Mouse (Mus musculus): Measurements from ENCODE around the gene Dnah6.
A peak's percentile ranks its signal among the peaks of the same experiment; 100 is the strongest.

Dnah6 gene

DNA sequence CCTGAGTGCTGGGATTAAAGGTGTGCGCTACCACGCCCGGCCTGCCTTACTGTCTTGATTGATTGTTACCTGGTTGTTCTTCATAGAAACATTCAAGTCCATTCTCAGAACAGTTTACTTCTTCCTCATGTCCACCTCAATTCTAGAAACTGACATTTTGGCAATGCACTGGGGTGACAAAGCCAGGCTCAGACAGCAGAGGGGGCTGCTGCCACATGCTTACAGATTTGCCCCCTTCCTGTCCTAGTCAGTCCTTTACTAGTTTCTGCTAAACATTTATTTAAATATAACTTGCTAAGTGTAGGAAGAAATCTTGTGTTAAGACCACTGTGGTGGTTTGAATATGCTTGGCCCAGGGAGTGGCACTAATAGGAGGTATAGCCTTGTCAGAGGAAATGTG is 192.6 kb downstream of the Dnah6 start:
- no peak for DNase-seq (ENCODE audit: low spot score)

DNA sequence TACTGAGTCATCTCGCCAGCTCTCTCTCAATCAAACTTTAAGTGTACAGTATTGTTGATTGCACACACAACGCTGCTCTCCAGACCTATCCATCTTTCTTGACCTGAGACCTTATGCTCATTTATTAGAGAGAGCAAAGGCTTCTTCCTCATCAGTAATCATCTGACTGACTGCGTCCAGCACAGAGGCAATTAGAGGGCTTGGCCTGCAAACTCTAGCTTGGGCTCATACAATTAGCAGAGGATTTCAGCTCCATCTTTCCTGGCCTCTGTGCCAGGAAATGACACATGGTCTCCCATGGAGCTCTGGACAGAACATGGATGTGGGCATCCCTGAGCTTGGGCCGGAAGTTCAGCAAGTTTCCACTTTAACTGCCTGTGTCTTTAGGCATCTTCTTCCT is 193.6 kb downstream of the Dnah6 start:
- DNase-seq (ENCODE audit: low spot score), result no peak

DNA sequence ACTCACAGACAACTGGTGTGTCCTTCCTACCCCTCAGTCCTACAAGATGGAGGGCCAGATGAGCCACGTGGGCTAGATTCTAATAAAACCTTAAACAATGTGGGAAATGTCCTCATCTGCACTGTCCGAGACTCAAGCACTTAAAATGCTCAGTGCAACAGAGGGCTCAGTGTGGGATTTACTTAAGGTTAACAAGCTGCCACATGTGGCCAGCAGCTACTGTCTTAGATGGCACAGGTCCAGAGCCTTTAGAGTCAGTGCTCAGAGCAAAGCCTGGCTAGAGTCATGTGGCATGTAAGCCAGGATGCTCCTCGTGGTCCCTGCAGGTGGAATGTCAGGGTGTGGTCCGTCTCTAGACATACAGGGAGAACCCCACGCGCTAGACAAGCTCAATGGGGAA is 194.6 kb downstream of the Dnah6 start:
- no peak for DNase-seq (ENCODE audit: low spot score)

DNA sequence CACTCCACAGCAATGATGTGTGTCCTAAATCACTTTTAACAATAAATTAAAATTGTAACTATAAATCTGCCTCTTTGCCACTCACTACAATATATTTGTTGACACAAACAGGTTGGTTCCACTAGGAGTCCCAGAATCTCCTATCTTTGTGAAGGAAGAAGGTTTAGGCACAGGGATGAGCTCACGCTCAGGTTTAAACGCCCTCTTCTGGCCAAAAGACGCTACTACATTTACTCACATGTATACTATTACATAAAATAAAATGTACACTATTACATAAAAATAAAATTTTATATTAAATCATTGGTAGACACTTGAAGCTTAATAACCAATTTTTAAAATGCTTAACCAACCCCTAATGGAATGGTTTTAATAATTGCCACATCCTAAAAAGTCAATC is 201.4 kb downstream of the Dnah6 start:
- DNase-seq (ENCODE audit: low spot score), result no peak

DNA sequence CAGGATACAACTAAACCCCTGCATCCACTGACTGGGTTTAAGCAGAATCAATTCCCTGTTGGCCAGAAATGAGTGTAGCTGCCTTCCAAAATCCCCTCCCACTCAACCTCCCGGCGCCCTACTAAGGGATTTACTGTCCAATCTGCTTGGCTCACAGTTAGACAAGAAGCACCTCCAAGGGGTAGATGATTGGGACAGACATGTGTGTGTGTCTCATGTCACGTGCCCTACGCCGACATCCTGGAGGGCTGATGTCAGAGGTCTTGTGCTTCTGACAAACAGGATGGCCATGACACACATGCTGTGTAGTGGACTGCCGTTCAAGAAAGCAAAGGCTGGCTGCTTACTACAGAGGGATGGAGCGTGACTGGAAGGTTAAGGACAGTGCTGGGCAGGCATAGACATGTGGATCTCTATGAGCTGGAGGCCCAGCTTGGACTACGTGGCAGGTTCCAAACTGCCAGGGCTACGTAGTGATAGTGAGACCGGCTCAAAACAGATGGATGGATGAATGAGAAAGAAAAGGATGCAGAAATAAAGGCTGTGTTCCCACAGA is 202.6 kb downstream of the Dnah6 start:
- no peak for DNase-seq (ENCODE audit: low spot score)

DNA sequence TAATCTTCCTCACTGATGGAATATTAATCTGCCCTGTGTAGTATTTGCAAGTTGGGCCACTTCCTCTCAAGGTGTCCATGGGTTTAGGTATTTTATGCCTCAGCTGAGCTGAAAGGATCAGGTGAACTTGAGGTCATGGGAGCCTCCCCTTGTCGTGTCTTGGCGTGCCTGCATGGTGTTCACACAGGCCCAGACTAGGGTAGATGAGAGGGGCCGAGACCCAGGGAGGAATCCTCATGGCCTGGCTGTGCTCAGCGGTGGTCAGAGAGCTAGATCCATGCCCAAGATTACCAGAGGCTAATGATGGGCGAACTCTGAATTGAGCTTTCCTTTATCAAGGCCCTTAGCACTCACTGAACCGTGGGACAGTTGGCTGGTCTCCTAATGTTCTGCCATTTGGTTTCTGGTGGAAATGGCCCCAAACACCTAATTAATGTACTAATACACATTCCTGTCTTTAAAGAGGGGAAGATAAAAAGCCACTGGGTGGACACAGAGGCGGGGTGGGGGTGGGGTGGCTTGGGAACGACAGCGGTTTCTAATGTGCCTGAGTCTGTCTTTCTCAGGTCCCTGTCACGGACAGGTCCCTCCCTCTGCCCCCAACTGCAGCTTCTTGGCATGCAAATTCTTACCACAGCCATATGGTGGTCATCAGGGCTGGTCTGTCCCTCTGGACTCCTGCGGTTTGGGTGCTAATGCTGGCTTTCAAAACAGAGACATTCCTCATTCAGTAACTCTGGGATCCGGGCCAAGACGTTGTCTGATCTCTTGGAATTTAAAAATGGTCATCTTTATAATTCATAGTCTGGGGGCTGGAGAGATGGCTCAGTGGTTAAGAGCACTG is 206.9 kb downstream of the Dnah6 start:
- no peak for DNase-seq (ENCODE audit: low spot score)

DNA sequence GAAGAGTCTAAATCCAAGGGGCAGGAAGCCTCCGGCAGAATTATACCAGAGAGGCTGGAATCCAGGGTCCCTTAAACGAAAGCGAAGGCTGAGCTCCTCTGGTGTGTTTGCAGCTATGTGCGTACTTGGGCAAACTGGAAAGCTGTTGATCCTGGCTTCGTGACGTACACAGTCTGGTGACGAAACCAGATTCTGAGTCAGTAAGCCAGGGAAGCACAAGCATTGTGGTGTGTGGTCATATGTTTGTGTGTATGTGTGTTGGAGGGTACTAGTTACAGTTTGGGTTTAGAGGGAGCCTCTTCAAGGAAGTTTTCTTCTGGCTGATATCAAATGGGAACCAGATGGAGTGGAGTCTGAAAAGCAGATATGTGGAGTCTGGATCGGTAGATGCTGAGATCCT is 208.5 kb downstream of the Dnah6 start:
- DNase-seq (ENCODE audit: low spot score), result no peak

DNA sequence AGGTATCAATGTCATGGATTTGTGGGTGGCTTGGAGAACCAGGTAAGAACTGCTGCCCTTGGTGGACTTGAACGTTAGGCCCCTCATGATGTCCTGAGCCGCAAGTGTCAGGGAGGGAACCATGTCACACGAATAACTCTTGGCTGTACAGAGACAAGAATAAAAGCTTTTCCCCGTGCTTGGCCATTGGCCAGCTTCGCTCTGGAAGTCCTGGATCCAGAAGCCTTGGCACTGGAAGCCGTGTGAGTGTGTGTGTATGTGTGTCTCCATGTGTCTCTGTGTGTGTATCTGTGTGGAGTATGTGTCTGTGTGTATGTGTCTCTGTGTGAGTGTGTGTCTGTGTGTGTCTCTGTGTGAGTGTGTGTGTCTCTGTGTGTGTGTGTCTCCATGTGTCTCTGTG is 209.6 kb downstream of the Dnah6 start:
- DNase-seq (ENCODE audit: low spot score), result no peak

DNA sequence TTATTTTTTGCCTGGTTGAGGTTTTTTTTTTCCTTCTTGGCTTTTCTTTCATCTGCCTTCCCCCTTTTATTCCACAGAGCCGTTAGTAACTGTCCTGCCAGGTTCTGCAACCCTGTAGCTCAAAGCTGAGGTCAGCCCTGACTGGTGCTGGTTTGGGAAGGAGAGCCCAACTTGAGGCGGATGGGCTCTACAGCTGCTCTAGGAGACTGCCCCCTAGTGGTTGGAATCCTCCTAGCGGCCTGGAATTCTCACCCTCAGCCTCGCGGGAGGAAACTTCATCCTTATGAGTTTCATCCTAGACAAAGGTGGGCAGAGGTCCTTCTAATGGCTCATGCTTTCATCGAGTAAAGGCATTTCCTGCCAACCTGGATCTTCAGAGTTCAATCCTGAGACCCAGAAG is 211.4 kb downstream of the Dnah6 start:
- DNase-seq (ENCODE audit: low spot score), result peak; percentile 29

DNA sequence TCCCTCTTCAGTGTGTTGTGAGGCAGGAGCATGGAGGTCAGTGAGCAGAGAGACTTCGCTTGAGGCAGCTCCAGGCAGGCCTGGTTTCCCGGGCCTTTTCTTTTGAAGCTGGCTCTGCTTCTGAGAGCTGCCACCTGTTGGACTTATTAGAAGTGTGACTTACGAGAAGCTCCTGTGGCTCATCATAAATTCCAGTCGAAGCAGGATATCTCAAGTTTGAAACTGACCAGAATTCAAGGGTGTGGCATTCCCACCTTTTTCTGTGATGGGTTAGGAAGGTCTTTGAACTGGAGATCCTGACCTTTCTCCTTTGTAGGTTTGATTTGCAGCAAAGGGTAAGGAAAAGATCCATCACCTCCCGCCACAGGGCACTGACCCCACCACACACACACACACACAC is 217.8 kb downstream of the Dnah6 start:
- no peak for DNase-seq (ENCODE audit: low spot score)

DNA sequence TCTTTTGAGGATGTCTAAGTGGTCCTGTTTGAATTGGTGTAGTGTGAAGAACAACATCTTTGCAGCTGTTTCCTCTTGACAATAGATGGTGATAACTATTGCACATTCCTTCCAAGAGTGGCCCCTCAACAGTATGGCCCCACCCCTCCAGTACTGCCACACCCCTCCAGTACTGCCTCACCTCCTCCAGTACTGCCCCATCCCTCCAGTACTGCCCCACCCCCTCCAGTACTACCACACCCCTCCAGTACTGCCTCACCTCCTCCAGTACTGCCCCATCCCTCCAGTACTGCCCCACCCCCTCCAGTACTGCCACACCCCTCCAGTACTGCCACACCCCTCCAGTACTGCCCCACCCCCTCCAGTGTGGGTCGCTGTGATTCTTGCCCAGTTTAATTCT is 219.1 kb downstream of the Dnah6 start:
- no peak for DNase-seq (ENCODE audit: low spot score)

DNA sequence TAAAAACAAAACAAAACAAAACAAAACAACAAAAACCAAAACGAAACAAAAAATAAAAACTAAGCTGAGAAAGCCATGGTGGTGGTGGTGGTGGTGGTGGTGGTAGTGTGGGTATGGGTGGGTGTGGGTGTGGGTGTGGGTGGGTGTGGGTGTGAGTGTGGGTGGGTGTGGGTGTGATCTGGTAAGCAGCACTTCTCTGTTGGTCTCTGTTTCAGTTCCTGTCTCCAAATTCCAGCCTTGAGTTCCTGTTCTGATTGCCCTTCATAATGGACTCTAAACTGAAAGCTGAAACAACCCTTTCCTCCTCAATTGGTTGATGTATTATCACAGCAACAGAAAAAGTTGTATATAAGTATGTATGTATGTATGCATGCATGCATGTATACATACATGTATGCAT is 222.6 kb downstream of the Dnah6 start:
- no peak for DNase-seq (ENCODE audit: low spot score)

DNA sequence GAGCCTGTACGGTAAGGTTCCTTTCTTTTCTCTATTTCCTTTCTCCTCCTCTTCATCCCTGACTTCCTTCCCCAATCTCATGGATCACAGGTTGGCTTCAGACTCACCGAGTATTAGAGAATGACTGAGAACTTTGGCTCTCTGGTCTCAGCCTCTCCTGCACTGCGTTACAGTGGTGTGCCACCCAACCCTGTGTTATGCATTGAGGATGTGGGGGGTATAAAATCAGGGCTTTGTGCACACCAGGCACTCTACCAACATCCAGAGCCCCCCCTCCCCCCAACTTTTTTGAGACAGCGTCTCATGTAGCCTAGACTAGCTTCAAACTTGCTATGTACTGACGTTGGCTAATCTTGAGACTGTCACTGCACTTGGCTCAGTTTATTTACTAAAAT is 227.8 kb downstream of the Dnah6 start:
- no peak for DNase-seq (ENCODE audit: low spot score)

DNA sequence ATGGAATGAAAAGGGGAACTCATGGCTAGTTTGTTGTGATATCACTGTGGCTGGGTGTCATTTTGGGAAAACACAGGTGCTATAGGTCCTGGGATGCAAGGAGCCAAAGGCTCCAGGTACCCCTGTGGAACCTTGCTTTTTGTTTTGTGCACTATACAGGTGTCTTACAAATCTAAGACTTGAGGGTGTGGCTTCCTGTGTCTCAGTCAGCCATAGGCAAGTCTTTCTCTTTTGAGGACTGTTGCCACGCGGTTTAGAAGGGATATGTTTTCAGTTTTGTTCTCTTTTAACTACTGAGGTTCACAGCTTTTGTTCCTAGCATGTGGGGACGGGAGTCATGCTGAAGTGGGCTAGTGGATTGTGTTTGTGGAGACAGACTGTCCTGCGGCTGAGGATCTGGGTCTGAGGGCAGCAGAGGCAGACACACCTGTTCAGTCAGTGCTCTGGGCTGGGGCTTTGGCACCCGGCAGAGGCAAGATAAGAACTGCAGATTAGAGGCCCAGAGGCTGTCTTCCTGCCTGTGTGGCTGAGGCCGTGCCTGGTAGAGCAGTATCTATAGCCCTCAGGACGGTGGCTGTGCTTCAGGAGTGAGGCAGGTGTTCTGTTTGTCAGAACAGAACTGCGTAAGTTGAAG is 228.3 kb downstream of the Dnah6 start:
- peak; percentile 7 for DNase-seq (ENCODE audit: low spot score)

DNA sequence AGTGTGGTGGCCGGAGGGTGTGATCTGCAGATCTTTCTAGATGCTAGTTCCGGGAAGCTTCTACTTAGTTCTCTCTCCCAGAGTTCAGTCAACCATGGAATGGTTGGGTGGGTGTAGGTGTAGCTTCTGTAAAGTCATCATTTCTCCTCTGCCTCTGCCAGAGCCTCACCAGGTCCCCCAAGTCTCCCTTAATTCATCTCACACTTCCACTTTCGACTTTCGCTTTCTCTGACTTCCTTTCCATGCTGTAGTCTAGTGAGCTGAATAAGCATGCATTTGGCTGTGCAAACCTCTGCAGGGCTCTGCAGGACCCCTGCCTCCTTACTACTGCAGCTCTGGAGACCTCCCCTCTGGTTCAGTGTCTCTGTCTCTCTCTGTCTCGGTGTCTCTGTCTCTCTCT is 231.2 kb downstream of the Dnah6 start:
- no peak for DNase-seq (ENCODE audit: low spot score)

DNA sequence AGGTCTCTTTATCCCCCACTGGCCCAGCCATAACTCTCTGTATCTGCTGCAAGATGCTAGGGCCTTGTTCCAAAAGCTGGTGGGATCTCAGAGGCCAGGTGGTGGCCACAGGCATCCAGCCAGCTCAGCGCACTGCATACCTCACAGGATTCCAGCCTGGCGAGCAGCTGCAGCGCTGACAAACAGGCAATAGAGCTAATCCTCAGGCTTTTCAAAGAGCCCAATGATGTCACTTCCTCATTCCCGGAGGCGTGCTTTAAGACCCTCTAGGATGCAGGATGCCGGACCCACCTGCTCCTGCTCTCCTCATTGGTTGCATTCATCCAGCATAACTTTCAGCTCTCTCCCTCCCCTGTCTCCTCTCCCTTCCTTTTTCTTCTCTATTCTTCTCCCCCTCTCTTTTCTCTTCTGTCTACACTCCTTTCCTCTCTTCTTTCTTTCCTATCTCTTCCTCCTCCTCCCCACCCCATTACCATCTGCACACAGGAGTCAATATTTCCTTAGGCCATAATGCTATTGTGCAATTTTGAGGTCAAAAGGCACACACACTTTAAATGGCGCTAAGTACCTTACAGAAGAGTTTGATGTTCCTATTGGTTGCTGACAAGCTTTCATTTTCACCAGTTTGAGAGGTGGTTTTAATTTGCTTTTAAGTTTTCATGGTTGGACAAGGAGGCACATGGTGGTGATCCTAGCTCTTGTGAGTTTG is 232.3 kb downstream of the Dnah6 start:
- no peak for DNase-seq (ENCODE audit: low spot score)

DNA sequence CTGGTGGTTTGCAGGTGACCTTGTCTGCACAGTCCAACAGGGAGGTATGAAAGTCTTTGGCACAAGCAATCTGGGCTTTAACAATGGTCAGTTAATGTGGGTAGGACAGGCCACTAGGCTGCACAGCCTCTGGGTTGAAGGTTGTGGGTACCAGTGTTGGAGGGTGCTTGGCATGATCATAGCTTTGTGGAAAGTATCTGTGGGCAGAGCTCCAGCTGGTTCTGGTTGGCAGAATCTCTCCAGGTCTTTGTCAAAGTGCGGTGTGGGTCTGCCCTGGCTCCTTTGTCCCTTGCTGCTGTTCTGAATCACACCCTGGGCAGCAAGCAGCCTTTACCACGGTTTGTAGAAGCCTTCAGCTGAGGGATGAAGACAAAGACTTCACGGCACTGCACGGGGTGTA is 238.9 kb downstream of the Dnah6 start:
- DNase-seq (ENCODE audit: low spot score), result no peak

DNA sequence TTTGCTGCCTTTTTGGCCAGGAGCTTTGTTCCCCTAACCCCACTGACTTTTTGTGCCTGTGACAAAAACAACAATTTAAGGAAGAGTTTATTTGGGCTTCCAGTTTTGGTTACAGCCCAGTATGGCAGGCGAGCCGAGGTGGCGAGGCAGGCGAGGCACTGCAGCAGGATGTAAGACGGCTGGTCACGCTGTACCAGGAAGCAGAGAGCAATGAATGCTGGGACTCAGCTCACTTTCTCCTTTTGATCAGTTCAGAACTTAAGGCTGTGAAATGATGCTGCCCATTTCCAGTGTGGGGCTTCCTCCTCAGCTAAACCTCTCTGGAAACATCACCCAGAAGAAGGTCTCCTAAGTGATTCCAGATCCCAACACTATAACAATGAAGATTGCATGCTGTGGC is 239.6 kb downstream of the Dnah6 start:
- no peak for DNase-seq (ENCODE audit: low spot score)

DNA sequence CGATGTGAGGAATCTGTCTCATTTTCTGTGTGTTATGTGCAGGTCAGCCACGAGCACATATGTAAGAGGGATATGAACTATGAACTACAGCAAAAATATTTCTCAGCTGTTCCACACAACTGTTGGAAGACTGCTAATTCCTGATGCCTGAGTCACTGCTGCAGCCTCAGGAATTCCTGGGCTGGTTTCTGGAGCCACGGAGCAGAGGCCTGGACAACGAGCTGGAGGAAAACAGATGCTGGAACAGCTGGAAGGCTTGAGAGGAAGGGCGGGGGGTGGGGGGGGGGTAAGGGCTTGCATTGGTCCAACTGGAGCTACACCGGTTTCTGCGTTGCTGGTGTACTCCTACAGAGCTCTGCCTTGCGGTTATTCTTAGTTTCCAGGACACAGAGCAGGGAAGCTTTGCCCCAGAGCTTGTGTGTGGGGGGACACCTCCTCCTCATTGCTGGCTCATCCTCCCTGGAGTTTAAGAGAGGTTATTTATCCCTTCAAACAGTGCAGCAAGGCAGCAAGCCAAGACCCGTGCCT is 240.3 kb downstream of the Dnah6 start:
- no peak for DNase-seq (ENCODE audit: low spot score)

DNA sequence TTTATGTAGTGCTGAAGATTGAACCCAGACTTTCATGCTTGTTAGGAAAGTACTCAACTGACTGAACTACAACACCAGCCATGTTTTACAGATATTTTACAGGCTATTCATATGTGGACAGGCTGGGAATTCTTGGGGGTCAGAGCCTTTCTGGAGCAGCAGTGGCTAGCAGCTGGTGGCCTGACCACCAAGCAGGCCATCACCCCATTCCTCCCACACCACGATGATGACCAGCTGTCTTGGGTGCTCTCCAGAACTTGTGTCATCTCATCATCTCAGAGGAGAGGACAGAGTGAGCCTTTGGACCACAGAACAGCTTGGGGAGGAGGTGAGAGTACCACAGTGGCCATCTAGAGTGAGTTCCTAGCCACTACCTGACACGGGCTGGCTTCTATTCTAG is 244.6 kb downstream of the Dnah6 start:
- DNase-seq (ENCODE audit: low spot score), result no peak

DNA sequence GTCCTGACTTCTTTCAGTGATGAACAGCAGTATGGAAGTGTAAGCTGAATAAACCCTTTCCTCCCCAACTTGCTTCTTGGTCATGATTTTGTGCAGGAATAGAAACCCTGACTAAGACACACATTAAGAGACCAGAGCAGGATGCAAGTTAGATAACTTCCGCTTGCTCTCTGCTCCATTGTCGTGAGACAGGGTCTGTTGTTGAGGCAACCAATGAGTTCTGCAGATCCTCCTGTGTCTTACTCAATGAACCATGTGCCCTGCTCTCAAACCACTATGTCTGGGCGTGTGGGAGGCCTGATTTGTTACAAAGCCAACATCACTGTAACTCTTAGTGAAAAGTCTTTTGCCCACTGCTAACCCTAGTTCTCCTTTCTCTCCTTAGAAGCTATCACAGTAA is 250.4 kb downstream of the Dnah6 start:
- DNase-seq (ENCODE audit: low spot score), result no peak

DNA sequence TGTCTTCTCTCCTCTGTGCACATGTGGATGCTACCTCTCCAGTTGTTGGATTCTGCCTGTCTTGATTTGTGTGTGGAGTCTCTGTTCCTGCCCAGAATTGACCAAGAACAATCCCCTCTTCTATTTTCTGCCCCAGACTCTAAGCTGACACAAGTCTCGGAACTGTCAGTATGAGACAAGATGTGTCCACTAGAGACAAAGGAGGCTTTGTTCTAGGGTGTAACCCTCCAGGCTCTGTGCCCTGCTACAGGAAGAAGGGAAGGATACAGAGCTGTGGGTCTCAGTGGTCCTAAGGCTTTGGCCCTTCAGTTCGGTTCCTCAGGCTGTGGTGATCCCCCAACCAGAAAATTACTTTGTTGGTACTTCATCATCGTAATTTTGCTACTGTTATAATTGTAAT is 251.7 kb downstream of the Dnah6 start:
- no peak for DNase-seq (ENCODE audit: low spot score)
